Mouse (Mus musculus) layer of hippocampus, adult 9-10 months (tissue): Measurements from ENCODE around the gene Sec22c.

Experiments
- DNase-seq: peaks from one replicate; pipeline ENCODE4 v3.0.0; 2022; ENCODE audit warnings: low spot score

The Sec22c gene

DNA sequence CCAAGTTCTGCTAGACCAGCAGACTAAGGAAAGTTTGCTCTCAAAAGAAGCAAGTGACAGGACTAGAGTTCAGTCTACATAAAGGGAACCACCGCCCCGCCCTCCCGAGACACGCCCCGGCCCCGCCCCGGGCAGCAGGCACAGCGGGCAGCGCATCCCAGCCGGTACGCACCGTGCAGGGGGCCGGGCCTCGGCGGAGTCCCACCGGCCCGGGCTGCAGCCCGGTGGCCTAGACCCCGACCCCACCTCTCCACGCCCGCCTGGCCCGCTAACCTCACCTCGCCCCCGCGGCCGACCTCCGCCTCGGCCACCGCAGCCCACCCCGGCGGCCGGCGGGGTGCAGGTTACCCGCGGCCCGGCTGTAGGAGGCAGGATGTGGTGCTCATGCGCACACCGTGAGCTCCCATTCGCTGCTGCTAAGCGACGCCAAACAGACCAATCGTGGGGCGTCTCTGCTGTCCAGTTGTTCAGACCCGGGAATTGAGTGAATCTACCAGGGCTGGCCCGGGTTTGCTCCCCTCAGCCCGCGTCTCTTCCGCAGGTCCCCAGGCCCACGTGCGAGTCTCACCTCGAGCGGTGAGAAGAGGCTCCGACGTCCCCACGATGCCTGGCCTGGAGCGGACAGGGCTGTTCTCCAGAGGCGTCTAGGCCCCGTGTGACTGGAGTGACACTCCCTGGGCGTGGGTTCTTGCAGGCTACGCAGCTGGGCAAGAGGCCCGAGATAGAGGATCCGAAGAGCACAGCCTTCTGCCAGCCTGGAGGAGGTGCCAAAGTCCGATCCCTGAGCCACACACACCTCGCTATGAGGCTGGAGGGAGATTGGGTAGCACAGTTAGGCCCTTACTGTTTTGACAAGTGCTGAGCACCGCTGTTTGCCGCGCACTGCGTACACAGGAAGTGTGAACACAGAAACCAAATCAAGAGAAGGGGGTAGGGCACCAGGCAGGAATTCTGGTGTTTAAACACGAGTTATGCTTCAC is at the start of gene Sec22c:
TSS of gene Sec22c (minus strand) at position 845 of the 980 bp plus-strand sequence.
- peak; percentile 72 for DNase-seq

DNA sequence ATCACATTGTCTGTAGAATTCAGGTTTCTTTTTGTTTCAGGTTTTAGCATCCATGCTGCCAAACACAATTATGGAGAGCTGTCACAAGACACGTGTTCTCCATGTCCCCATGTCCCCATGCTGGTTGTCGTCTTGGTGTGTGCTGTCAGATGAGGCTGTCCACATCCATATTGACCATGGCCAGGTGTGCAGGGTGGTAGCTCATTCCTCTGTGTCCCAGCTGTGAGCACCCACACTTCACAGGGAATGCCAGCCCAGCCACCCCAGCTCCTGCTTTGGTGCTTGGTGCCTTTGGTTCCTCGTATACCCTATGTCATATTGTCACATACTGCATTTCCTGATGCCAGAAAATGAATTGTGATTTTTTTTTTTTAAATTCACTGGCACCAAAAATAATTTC is 49.3 kb upstream of the Sec22c start:
- DNase-seq: no peak

DNA sequence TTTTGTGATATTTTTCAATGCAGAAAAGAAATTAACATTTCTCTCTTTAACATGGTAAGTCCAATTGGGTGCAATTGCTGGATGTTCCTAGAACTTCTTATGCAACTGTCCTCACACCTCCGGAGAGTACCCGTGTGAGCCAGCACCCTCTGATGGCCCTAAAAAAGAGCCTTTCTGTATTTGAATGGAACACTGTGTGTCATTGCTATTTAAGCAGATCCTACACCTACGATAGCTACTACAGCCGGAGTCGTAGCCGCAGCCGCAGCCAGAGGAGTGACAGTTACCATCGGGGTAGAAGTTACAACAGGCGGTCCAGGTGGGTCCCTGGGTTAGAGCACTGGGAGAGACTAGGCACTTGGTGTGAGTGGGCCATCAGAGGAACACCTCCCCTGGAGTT is 47.5 kb upstream of the Sec22c start:
- DNase-seq: no peak

DNA sequence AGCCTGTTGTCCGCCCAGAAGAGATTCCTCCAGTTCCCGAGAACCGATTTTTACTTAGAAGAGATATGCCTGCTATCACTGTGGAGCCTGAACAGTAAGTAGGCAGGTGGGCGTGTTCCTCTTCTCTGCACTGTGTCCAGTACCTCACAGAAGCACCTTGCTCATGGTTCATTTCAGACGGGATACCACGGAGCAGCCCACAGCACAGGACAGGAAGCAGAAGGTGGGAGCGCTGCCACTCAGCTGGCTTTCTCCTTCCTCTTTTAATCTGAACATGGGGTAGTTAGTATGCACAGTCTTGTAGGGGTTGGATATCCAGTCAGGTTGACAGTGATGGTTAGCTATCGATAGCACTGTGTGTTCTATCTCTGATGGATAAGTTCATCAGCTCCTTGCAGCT is 38.8 kb upstream of the Sec22c start:
- DNase-seq: no peak

DNA sequence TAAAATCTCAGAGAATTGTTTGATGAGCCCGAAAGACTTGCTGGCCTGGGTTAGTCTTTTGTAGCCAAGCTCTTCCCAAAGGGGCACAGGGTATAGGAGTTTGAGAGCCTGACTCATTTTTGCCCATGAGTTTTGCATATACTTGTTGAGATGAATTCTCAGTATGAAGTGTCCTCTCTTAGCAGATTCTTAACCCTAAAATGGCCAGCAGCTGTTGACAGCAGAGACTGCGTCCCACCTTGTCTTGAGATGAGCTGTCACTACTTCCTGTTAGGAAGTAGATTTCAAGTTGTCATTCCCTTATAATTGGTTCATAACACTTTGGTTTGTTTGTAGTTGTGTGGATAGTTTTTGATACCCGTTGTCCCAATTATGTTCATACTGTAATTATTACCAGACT is 35.9 kb upstream of the Sec22c start:
- DNase-seq: no peak

DNA sequence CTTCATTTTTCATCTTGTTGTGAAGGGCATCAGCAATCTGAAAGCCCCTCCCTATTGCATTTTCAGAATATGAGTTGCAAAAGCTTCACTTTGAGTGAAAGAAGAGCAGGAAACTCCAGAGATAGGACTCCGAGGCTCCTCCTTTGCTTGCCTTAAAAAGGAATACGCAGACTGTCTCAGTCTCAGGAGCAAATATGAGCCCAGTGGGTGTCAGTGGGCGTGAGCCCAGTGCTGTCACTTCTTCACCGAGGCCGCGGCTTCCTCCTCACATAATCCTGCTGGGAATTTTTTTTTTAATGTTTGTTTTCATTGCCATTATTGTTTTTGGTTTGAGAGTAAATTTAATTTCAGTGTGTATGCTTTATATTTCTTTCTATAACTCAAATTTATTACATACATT is 35.2 kb upstream of the Sec22c start:
- DNase-seq: no peak

DNA sequence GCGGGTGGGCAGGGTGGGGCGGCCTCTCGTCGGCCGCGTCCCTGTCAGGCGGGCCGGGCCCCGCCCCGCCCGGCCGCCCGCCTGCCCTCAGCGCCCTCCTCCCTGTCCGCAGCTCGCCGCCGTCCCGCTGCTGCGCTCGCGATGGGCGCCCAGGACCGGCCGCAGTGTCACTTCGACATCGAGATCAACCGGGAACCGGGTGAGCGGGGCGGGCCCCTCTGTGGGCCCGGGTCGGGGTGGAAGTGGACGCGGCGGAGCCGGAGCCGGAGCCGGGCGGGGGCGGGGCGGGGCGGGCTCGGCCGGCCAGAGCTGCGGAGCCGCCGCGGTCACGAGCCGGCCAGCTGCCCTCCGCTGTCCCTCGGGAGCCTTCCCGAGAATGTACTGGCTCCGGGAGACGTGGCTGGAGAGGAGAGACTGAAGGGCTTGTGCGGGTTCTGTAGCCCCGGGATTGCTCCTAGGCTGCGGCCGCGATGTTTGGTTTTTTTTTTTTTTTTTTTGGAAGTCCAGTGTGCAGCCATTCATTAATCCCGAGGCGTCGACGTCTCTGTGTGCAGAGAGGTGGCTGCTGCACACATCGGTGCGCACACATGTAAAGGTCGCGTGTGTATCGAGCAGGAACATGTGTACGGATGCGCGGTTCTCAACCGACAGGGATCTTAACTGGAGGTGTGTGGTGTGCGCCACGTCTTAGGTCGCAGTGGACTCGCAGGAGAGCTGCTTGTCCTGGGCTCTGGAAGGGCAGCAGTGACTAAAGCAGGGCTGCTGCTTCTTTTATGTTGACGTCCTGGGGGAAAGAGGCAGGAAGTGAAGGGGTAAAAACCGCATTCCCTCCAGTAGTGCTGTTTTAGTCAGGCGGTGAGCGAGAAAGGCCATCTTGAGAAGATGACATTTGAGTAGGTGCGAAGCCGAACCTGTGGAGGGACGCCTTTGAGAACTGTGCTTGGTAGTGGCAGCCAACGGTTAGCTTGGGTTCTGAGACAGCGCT is 14.3 kb upstream of the Sec22c start:
- DNase-seq: no peak

DNA sequence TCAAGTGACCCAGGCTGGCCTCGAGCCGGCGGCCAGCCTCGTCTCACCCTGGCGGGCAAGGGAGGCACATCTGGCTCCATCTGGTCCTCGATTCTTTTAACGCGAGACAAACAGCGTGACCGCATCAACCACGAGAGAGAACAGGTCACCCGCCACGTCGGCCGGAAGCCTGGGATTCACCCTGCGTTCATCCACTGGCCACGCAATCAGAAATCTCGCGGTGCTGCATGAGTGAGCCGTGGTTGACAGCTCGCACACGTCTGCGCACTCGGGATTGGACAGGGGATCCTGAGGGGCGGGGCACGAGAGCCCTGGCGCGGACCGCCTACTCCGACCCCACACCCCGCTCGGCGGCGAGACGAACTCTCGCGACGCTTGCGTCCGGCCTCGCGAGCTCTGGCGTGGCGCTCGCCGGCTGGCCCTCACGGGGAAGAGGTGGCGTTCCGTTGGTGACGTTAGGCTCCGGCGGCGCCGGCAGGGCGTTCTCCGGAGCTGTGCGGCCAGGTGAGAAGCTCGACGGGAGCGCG is 13.6 kb upstream of the Sec22c start, which contains the start of gene Nktr:
TSS of gene Nktr (plus strand) at position 378 of the 527 bp plus-strand sequence.
- peak; percentile 91 for DNase-seq

DNA sequence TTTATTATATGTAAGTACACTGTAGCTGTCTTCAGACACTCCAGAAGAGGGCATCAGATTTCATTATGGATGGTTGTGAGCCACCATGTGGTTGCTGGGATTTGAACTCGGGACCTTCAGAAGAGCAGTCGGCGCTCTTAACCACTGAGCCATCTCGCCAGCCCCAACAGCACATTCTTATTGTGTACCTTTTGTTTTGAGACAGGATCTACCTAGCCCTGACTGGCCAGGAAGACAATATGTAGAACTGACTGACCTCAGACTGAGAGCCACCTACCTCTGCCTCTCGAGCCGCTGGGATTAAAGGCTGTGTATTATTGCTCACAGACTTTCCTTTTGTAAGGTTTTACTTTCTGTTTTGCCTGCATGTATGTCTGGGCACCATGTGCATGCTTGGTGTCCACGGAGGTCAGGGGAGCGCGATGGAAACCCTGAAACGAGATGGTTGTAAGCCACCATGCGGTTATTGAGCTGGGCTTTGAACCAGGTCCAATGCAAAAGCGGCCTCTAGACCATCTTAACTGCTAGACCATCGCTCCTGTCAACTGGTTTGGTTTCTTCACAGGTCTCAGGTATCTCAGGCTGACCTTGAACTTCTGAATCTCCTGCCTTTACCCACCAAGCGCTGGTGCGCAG is 12.9 kb upstream of the Sec22c start:
- DNase-seq: no peak

DNA sequence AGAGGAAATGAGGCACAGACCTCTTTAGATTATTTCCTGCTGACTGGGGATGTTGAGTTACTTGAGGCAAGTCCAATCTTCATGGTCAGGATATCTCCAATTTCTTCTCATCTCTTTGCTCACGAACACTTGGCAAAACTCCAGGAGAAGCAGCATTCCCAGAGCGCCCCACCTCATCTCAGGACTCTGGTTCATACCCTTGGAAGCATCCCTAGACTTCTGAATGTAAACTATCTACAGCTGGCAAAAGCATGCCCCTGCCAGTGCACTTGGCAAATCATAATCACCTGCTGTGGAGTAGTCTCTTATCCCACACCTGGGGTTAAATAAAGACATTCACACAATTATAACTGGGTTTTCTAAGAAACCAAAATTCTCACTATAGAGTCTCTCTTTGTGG is 11.8 kb upstream of the Sec22c start:
- no peak for DNase-seq

DNA sequence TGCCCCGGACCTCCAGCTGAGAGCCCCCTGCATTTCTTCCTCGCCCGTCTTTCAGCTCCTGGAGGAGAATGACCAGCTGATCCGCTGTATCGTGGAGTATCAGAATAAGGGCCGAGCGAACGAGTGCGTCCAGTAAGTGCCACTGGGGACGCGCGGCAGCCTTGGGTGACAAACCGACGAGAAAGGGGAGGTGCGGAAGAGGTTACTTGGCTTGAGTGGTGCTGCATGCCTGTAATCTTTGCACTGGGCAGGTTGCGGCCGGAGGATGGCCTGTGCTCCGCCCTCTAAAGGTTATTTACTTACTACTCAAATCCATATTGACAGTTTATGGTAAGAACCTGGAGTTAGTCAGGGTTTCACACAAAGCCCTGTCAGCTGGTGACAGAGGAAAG is 5.3 kb upstream of the Sec22c start:
- DNase-seq: no peak

DNA sequence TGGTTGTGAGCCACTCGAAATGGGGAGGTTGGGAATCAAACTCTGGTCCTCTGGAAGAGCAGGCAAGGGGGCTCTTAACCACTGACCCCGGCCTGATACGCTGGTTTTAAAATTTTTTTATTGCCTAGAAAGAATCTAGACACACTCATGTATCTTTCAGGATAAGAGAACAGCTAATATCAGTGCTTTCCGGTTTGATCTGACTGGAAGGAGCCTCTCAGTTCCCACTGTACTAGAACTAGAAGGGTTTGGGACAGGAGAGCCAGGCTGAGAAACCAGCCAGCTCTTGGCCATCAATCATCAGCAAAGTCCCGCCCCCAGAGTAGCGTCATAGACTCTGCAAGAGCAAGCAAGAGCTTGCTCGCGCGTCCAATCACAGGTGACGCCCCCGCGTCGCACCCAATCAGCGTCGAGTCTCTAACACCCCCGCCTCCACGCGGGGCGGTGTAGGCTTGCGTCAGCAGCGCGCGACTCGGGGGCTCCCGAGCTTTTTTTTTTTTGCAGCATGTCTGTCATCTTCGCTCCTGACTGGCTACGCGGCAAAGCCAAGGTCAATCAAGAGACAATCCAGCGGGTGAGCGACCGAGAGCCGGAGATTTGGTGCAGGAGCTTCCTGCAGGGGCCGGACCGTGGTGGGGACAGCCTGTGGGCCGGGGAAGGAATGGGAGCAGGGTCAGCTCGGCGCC is 4.8 kb upstream of the Sec22c start, which contains the start of gene Ss18l2:
TSS of gene Ss18l2 (plus strand) at position 432 of the 686 bp plus-strand sequence.
- DNase-seq: peak; percentile 96

DNA sequence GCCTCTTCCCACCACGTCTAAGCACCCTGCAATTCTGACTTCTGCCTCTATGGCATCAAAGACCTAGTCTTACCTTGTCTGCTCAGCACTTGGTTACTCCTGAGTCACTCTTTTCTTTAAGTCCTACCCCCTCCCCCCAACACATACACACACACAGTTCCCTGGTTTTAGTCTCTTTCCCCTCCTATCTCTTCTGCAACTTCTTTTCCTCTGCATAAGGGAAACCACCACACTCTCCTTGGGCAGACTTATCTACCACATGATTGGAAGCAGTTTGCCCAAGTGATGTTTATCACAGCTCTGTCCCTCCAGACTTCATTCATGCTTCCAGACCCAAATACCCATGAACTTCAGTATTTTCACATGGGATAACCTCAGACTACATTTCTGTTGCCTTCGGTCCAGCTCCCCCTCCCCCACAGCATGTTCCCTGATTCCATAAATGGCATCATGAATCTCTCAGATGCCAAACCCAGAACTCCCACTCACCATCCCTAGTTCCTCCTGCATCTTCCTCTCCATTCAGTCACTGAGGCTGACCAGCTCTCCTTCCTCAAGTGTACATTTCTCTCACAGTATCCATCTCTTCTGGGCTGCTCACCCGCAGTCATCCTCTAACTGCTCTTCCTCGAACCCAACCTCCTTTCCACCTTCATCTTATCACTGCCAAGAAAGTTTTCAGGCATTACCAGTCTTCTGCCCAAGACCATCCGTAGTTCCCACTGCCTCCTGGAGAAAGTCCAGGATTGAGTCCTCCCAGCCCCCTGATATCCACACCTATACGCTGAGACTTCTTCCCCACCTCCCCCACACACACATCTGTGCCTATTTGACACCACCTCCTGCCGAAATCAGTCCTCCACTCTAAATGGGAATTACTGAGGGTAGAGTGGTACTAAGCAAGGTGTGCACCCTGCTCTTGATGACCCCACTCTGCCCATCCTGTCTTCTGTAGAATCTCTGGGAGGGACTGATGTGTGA is 3.5 kb upstream of the Sec22c start:
- DNase-seq: no peak

DNA sequence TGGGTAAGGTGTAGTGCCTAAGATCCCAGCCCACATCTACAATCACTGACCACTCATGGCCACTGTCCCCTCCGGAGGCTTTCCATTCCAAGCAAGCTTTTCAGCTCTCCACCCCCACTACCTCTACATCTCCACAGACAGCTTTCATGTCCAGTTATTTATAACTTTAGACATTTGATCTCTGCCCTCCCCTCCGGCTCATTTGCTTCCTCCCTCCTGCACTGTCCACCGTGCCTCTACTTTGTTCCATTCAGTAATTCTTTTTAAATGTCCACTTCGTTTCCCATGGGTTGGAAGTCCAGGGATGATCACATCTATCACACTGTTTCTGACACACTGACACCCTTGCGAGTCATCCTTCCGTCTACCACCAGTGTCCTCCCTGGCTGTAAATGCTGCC is 2.5 kb upstream of the Sec22c start:
- no peak for DNase-seq

DNA sequence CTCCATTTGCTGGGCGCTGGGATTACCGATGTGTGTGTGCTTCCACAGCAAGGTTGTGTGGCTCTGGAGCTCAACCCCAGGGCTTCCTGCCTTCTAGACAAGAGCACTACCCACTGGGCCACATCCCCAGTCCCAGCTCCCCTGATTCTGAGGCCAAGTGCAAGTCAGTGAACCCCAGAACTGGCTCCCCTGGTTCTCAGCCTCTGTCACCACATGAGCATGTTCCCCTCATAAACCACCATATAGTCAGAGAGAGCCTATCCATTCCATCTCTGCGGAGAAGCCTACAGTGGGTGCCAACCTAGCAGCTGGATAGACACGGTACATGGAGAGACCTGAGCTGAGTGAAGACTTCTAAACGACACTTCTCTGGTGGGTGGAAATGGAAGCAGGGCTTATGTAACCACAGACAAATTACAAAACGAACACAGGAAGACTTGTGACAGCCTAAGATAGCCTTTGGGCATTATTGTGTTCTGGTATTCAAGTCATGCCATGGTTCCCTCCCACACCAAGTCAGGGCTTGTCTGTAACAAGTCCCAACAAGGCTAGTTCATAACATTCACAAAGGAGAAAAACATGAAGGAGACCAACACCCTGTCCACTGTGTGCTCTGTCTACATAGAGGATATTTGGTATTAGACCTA is 862 bp upstream of the Sec22c start:
- DNase-seq: no peak

DNA sequence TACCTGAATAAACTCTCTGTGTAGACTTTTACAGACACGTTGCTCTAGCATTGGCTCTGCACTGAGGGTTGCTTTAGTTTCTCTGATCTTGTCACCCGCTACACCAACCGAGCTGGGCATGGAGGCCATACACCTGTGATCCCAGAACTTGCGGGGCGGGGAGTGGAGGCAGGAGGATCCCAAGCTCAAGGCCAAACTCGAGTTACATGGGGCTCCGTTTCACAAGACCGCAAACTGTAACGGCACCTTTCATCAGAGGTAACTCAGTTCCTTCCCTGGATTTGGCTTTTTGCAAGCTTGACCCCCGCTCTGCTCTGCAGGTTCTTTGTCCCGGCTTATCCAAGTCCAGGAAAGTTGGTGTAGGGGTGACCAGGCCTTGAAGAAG is 1.0 kb downstream of the Sec22c start:
- no peak for DNase-seq

DNA sequence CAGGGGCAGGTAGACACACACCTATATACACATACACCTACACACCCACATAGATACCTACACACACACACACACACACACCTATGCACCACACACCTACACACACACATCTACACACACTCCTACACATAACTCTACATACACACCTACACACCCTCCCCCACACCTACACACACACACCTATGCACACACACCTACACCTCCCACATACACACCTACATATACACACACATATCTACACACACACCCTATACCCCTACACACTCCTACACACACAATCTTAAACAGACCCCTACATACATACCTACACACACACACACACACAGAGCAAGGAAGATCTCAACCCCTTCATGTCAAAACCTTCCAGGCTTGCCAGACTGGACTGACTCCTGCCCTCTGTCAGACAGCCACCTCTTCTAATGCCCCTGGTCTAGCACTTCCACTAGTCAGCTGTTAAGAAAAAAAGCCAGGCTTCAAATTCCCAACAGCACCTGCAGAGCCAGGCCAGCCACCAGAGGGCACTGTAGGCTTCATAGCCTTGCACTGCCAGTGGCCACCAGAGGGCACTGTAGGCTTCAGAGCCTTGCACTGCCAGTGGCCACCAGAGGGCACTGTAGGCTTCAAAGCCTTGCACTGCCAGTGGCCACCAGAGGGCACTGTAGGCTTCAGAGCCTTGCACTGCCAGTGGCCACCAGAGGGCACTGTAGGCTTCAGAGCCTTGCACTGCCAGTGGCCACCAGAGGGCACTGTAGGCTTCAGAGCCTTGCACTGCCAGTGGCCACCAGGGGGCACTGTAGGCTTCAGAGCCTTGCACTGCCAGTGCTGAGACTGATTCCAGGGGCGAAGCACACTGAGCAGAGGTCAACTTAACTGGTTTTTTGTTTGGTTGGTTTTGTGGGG is 7.9 kb downstream of the Sec22c start:
- no peak for DNase-seq

DNA sequence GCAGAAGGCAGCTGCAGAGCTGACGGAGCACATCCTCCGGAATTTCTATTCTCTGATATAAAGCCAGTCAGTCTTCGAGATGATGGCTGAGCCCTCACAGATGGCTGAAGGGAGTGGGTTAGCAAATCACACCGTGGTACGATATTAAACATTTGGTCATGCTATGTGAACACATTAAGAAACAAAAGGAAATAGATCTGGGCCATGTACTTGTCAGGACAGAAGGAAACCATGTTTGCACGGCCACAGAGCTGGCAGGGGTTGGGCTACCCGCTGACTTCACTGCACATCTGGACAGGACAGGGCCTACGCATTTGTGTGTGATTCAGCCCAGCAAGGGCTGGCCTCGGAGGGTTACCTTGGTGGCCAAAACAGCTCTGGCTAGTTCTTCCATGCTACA is 8.7 kb downstream of the Sec22c start:
- no peak for DNase-seq
